Mouse (Mus musculus) NIH3T3 (cell line): ENCODE measurements around the gene Nedd9.

Experiments used
- DNase-seq: peaks from one replicate; pipeline ENCODE4 v3.0.0-alpha.2; 2012; ENCODE audit warnings: low read depth

The Nedd9 gene

DNA sequence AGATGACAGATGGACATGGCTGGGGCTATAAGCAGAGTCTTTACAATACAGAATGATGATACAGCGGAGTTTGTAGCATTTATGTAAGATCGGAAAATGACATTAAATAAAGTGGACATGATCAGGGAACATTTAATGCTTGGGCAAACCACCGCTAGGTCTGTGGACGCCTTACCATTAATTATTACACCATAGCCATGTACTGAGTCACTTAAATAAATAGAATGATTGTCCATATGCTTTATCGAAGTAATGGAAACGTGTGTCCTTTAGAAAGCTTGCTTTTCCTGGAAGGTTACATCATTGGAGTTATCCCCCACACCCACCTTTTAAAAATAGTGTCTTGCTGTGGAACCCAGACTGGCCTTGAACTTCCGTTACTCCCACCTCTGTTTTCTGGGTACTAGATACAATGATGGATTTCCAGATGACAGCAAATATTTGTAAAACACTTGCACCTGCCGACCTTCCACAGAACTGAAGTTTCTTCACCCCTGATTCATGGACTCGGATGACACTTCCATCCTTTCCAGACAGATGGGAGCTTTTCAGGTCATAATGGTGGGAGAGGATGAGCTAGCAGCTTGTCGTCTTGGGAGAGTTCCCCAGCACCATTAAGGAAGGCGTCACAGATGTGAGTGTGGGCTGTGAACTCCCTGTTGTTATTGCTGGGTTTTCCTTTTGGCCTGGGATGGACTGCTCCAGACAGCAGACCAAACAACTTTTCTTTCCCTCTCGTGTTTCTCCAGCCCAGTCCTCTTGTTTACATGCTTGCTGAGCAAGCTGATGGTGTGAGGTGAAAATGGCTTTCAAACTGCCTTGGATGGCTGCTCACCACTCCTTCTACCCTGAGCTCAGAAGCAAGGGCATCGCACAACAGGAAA is 76.7 kb downstream of the Nedd9 start:
- no peak for DNase-seq

DNA sequence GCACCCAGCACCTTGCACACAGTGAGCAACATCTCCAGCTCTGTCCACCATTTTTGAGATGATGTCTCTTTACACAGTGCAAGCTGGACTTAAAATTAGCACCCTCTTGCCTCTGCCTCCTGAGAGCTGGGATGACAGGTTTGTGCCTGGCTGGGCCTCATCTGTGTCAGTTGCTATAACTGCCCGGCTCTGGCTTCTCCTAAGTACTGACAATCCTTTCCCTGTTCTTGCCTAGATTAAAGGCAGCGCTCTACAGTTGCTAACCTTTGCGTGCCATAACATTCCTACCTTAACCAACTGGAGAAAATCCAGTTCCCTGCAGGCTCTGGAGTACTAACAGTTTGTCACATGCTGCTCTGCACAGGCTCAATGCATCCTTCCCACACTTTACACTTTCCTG is 77.9 kb downstream of the Nedd9 start:
- no peak for DNase-seq

DNA sequence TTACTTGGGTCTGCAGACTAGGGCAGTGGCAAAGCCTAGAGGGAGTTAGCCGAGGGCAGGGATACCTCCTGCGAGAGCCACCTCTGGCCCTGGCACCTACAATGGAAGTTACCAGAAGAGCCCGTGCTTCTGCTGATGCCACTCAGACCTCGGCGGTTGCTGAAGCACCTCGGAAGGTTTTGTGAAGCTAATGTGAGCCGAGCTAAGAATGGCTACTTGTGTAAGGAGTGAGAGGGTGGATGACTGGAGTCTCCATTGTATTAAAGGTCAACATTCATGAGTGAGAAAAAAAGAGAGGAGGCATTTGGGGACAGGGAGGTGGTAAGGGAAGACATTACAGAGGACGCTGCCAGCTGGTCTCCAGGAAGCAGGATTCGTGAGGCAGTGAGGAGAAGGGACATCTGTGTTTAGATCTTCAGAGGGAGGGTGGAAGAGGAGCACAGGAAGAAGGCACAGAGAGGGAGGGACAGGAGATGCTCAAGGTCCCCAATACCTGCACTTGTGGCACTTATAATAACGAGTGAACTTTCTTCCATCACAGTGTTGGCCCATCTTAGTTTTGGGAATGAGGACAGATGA is 78.7 kb downstream of the Nedd9 start:
- DNase-seq, result no peak

DNA sequence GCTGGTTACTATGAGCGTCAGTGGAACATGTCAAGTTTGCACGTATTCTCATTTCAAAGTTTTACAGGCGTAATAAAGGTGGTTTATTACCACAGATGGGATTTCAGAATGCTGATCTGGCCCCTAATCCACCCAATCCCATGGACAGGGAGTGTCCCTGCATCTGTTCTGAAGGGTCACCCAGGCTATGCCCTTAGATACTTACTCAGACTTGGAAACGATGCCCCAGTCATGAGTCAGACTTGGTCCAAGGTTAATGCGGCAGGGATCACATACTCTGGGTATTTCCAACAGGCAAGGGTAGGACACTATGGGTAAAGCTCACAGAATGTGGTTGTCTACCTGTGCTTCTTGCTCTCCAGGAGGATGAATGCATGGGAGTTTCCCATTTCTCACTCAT is 82.2 kb downstream of the Nedd9 start:
- no peak for DNase-seq

DNA sequence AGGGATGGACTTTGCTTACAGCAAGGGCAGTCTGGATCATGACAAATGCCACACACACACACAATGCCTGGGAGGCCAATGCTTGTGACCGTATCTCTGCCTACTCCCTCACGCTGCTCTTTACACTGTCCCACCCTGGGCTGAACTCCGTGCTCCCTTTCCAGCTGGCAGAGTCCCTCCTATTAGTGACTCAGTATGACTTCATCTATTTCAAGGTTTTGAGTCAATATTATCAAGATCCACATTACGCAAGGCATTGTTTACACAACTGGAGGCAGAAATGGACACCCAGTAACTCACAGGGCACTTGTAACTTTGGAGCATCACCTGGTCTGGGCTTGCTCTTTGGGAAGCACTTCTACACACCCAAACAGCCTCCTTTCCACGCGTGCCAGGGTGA is 83.3 kb downstream of the Nedd9 start:
- DNase-seq, result peak; percentile 83

DNA sequence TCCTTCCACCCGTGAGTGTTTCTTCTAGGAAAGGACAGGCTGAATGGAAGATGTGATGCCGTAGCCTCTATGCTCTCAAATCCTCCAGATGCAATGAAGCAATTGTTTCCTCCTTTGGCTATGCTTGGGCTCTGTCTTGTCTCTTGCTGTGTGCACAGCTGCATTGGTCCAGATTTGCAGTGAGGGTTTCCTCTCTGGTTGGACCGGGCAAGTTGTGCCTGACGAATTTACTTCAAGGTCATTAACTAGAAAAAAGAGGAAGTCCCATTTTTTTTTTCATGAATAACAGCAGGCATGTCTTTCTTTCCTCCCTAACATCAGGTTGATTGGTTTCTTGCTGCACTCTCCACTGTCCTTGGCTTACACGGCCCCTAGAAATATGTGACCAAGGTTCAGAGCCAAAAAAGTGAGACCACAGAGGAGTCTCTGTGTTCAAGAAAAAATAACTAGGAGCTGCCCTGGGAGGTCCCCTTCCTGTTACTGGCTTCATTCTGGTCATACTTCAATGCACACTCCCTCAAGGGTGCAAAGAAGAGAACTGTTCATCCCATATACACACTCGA is 84.6 kb downstream of the Nedd9 start:
- DNase-seq, result no peak

DNA sequence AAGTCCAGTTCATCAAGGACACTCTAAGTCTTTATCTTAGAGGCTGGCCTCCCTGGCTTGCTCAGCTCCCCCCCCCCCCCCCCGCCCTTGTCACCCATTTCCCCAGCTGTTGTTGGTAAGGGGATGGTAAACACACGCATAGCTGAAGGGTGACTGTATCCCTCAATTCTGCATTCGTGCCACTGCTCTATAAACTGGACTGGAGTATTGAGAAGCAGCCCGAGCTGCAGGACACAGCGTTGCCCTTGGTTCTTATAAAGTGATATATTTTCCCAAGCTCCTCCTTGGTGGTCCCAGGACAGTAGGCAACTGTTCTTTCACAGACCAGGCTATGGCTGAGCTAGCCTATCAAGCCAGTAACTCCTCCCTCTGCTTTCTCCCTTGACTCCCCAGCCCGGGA is 85.4 kb downstream of the Nedd9 start:
- DNase-seq, result peak; percentile 33

DNA sequence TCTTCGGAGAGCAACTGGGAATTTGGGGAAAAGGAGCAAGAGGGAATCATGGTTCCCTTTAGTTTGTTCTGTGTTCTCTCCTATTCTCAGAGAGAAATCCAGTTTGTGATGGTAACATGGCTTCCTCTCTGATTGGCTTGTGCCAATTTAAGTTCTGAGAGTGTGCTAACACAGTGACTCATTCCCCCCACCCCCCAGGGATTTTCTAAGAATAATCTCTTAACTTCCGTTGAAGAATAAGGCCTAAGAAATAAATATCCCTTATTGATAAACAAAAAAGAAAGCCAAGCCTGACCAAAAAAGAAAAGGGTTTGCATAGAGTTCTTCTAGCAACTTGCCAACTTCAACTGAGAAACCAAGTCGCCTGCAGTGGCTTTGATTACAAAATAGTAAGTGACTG is 86.9 kb downstream of the Nedd9 start:
- peak; percentile 61 for DNase-seq

DNA sequence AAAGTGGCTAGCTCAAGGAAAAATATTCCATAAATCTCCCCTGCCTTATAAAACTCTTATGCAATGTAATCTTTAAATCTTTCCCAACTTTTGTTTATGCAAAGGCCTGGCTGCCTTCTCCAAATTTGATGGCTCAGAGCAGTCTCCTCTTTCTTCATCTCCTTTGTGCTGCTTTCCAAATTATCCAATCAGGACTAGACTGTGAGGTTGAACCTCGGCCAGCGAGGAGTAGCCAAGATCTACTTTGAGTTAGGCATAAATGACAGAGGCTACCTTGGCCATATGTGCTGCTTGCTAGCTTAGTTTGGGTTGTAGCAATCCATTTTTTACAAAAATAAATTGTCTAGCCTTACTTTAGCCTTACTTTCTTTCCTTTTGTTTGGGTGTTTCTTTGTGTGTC is 95.0 kb downstream of the Nedd9 start:
- DNase-seq, result peak; percentile 78

DNA sequence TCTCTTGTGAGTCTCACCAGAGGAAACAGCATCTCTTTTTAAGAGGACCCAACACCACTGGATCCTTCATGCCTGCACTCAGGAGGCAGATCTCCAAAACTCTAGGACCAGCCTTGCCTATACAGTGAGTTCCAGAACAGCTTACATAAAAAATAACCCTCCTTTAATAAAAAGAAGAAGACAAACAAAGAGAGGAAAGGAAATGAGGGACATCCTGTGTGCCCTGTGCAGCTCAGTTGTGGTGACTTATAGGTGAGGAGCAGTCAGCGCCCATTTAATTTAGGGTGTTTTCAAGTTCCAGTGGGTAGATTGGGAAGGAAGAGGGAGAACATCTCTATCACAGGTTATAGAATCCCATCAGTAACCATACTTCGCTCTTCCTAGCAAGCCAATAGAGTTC is 96.5 kb downstream of the Nedd9 start:
- no peak for DNase-seq

DNA sequence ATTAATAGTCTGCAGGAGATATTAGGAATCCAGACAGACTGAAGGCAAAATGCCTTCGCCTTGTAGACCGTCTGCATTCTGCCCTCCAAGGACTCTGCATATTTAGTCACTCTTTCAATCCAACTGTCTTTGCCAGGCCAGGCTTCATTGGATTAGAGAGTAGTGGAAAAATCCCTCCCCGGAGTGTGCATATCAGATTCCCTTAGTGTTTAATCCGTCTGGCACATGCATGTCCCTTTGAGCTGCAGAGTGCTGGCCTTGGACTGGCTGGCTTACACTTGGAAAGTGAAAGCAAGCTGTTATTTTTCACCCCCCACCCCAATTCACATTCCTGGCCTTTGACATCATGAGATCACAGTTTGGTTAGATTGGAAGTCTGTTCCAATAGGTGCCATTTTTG is 100.6 kb downstream of the Nedd9 start:
- DNase-seq, result peak; percentile 65

DNA sequence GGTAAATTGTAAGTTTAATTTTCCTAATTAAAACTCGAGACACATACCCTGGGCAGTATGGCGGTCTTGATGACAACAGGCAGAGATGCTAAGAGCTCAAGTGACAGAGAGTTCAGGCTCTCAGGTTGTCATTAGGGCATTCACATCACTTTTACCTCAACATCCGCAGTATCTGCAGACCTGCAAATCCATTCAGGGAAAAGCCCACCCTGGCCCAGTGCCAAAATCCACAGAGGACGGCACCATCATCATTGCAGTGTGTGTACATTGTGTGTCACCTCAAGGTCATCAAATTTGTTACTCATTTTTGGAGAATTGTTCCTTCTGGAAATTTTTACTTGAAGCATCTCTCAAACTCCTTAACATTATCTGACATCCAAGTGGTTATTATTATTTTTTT is 102.3 kb downstream of the Nedd9 start:
- no peak for DNase-seq

DNA sequence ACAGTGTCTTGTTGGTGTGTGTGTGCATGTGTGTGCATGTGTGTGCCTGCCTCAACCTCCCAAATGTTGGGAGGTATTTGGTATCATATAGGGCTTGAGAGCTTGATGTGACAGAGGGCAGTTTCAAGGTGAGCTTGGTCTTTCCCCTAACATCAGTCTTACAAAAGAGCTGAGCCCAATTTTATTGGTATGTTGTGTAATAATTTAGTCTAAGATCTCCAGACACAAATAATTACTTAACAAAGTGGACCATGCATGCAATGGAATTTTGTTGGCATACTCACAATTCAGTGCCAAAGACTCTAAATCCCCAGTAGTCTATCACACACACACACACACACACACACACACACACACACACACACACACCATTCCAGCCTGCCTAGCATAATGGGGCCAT is 104.5 kb downstream of the Nedd9 start:
- DNase-seq, result no peak

DNA sequence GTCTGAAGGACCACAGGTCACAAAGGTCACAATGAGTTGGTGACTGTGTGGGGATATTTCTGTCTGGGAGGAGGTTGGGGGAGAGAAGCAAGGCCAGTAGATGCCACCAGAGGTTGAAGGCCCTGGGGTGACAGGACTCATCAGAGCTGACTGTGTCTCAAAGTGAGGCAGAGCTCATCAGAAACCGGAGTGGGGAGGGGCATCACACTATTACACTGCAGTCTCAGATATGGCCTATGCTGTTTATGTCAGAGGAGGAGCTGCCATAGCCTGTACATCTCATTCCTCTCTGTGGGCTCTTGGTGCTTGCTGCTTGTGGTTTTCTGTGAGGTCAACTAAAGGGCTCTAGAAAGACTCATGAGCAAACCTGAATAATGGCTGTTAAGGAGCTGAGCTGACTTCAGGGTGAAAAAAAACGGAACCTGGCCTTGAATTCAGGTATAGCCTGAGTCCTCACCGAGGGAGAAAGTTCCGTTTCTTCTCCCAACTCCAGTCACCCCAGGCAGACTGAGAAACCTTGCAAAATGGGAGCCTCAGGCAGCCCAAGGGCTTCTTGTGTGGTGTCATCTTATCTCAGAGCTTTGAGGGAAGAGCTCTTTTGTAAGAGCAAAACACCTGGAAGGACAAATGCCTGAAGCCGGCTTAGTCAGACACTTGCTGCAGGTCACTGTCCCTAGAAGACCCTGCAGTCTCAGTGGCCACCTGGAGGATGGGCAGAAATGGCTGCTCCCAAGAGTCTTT is 105.2 kb downstream of the Nedd9 start:
- DNase-seq, result no peak

DNA sequence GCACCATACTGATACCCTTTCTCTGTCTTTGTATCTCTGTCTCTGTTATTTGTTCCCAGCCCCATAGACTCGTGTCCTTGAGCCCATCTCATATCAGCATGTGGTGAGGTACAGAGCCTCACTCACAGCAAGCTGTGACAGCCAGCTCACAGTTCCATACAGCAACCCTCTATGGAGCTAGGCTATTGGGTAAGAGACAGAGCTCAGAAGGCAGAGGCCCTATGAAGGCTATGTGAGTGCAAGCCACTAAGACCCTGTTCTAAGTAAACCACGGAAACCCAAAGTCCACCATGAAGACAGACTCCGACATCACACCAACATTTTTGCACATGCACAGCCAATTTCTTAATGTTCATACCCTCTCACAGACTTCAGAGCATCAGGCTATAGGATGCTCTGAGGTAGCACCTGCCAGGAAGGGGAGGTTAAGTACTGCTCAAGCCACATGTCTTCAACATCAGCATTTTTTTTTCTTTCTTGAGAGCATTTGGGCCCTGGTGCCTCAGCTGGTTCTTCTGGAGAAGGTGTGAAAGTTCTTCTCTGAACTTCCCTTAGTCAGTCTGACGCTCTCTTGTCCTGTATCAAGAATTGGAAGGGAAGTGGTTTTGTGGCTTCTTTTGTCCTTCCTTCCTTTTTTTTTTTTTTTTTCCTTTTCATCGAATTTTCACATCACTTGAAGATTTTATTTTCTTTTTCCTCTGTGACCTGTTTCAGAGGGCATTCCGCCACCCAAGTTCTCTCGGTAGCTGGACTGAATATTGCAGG is 105.9 kb downstream of the Nedd9 start:
- no peak for DNase-seq

DNA sequence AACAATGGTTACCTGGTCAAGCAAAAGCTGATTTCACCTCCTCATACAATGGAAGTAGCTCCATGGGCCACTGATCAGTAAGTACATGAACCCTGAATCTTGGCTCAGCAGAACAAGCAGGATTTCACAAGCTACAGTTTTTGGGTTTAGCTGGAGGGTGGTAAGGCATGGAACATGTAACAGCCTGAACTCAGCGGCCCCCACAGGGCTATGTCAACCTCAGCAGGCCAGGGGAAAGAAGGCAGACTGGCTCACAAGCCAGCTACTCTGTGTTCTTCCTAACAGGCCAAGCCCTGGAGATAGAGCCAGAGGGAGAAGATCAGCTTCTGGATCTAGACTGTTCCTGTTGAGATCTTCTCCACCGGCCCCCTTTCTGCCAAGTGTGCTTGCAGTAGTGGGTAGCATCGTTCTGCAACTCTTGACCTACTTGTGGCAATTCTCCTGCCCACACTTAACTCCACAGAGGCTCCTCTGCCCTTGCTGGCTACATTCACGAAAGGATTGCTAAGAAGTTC is 107.2 kb downstream of the Nedd9 start:
- no peak for DNase-seq

DNA sequence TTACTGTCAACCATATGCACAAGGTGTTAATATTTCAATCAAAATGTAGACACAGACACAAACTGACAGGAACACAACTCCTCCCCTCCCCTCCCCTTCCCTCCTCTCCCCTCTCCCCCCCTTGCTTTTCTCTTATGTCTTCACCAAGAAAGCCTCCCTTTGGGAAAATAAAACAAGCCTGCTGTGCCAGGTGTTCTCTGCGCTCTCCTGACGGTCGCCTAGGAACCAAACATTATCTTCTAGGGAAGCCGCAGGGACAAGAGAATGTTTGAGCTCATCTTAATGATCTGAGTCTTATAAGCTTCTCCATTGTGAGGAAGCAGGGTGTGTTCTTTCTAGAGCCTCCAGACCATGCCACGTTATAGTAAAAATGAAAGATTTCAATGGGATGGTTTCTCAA is 108.7 kb downstream of the Nedd9 start:
- DNase-seq, result no peak

DNA sequence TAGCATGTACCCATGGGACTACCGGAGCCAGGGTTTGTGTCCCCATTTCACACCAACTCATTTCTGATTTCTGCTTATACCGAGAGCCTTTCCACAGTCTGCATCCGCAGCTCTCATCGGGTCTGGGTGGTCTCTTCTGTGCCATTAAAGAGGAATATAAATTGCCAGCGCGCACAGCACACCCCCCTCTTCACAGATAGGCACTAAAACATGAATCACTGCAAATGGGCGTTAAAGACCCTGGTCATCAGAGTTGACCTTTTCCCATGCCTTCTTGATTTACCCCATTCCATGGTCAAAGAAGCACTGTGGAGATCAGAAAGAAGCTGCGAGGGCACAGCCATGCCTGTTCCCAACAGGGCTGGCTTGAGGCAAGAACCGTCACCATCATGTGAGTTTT is 109.3 kb downstream of the Nedd9 start:
- no peak for DNase-seq

DNA sequence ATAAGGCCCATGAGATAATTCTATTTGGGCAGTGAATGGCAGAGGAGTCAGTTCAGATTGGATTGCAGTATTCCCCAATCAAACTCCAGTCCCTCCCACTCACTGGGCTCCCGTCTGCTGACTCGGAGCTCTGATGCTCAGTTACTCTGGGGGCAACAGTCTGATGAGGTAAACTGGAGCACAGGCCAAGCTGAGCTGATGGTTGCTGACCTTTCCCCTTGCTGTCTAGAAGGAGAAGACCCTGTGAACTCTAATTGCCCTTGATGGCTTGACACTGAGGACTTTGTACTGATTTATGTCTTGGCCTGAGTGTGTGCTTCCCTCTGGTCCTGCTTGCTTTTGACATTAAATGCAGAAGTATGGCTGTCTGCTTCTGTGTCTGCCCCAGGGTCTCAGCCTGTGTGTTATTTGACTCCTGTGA is 110.1 kb downstream of the Nedd9 start:
- DNase-seq, result no peak

DNA sequence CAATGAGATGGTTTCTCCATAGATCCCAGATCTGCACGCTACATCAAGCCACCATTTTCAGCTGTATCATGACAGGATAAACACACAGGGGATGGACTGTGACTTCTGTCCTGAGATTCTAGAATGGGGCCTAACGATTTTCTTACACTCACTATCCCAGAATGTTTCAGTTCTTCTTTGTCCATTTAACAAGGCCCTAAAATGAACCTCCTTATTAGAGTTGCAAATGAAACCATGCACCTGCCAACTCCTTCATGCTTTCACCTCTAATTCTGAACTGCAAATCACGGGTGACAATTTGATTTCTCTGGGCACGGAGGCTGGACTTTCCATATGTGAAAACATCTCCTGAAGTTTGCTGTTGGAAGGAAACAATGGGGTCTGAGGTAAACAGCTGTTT is 111.1 kb downstream of the Nedd9 start:
- no peak for DNase-seq

DNA sequence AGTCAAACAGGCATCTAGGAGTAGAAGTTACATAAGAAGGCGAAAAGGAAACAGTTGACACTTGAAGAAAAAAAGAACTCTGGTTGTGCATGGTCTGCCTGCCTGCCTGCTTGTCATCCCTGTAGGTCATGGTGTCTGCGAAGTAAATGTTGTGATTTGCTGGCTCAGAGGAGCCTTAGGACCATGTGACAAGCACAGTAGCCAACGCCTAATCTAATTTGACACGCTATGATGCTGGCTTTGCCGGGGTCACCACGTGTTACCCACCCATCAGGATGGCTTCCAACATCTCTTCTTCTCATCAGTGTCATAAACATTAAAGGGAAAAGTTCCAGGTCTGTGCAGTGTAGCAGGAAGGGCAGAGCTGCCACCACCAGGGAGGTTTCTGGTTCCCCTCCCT is 111.5 kb downstream of the Nedd9 start:
- no peak for DNase-seq

DNA sequence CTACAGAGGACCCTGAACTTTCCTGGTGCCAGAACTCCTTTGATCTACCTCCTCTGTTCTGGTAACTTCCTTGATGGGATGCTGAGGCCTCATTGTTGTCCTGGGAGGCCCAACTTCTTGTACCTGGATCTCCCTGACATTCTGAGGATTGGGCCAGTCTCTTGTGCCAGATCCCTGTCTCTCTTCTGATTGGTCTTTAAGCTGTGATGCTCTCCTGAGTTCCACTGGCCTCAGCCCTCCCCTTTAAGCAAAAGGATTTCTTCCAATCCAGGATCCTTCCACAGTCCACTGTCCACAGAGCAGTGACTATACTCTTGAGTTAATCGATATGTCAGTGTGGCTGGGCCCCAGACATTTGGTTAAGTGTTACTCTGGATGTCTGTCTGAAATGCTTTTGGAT is 112.3 kb downstream of the Nedd9 start:
- no peak for DNase-seq
